Mouse (Mus musculus): Measurements from ENCODE around the gene Fam117a.

Gene Fam117a

GRCm38 (mm10) chr11:95333805-95334204 is 3.0 kb upstream of the Fam117a start:
- no peak for DNase-seq

GRCm38 (mm10) chr11:95334448-95335060 is 2.3 kb upstream of the Fam117a start:
- no peak for DNase-seq

- peak; percentile 77 for DNase-seq
Observed at GRCm38 (mm10) chr11:95337129-95337813, 453 bp downstream of the Fam117a start.

- peak; percentile 50 for DNase-seq
Observed at GRCm38 (mm10) chr11:95337846-95338342, 1.1 kb downstream of the Fam117a start.

GRCm38 (mm10) chr11:95339471-95340021 is 2.7 kb downstream of the Fam117a start:
- peak; percentile 57 for DNase-seq

- no peak for DNase-seq
Observed at GRCm38 (mm10) chr11:95340259-95340658, 3.4 kb downstream of the Fam117a start.

GRCm38 (mm10) chr11:95340664-95341063 is 3.8 kb downstream of the Fam117a start:
- no peak for DNase-seq

GRCm38 (mm10) chr11:95343180-95343579 is 6.4 kb downstream of the Fam117a start:
- no peak for DNase-seq

- no peak for DNase-seq
Observed at GRCm38 (mm10) chr11:95344181-95344580, 7.4 kb downstream of the Fam117a start.

- DNase-seq: peak; percentile 29
Observed at GRCm38 (mm10) chr11:95350289-95350688, 13.5 kb downstream of the Fam117a start.

- DNase-seq: peak; percentile 60
Observed at GRCm38 (mm10) chr11:95350960-95351359, 14.1 kb downstream of the Fam117a start.

GRCm38 (mm10) chr11:95352686-95353085 is 15.9 kb downstream of the Fam117a start:
- peak; percentile 45 for DNase-seq

- peak; percentile 34 for DNase-seq
Observed at GRCm38 (mm10) chr11:95353226-95353625, 16.4 kb downstream of the Fam117a start.

- DNase-seq: peak; percentile 60
Observed at GRCm38 (mm10) chr11:95354228-95354944, 17.6 kb downstream of the Fam117a start.

GRCm38 (mm10) chr11:95354945-95355660 is 18.3 kb downstream of the Fam117a start:
- DNase-seq: no peak

- peak; percentile 56 for DNase-seq
Observed at GRCm38 (mm10) chr11:95355661-95356011, 18.8 kb downstream of the Fam117a start.

- DNase-seq: no peak
Observed at GRCm38 (mm10) chr11:95356039-95356438, 19.2 kb downstream of the Fam117a start.

GRCm38 (mm10) chr11:95356469-95357273 is 19.9 kb downstream of the Fam117a start:
- DNase-seq: peak; percentile 91

GRCm38 (mm10) chr11:95358263-95358662 is 21.4 kb downstream of the Fam117a start:
- DNase-seq: peak; percentile 74

- no peak for DNase-seq
Observed at GRCm38 (mm10) chr11:95364388-95364787, 27.6 kb downstream of the Fam117a start.

- no peak for DNase-seq
Observed at GRCm38 (mm10) chr11:95365596-95365995, 28.8 kb downstream of the Fam117a start.
